Mouse (Mus musculus) T-helper 17 cell (primary cell): ENCODE data around the gene Rcc1l.

Source experiments
- in situ Hi-C, 2 experiments: fragments of 300-600 bp; cut with MboI, MseI; formaldehyde crosslinking; loops; 1 replicate in 1 of 2; 2 replicates in 1 of 2; pipeline ENCODE4 v1.15.1; 2025; ENCODE audit warnings: high pct_unique_total_duplicates in 2 of 2

Rcc1l gene

DNA sequence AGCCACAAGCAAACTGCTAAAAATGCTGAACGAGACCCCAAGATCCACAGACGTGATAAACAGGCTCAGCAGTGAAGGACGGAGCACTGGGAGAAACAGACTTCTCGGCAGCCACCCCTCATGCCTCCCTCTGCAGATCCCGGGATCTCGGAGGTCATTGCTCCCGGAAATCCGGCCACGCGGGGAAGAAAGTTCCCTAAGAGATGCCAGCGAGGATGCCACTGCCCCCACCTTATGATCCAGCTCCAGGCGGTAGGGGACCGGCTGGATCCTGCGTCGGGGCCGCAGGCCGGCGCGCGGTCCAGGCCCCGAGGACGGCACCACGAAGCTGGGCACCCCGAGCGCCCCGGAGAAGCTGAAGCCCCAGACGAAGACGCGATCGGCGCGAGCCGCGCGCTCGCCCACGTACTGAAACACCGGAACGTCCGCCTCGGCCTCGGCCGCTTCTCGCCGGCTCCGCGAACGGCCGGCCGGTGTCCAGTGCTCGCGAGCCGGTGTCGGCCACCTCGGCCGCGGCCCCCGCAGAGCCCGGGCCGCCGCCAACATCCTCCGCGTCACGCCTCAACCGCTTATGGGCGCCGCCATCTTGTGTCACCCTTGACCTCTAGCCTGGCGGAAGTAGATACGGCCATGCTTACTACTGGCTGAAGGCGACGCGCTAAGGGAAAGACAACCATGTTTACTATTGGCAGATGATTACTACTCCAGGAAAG lies at the start of gene Rcc1l:
Gene Rcc1l (minus strand): TSS at position 606 of the 713 bp plus-strand sequence.
- in situ Hi-C loops, result no loop called here

DNA sequence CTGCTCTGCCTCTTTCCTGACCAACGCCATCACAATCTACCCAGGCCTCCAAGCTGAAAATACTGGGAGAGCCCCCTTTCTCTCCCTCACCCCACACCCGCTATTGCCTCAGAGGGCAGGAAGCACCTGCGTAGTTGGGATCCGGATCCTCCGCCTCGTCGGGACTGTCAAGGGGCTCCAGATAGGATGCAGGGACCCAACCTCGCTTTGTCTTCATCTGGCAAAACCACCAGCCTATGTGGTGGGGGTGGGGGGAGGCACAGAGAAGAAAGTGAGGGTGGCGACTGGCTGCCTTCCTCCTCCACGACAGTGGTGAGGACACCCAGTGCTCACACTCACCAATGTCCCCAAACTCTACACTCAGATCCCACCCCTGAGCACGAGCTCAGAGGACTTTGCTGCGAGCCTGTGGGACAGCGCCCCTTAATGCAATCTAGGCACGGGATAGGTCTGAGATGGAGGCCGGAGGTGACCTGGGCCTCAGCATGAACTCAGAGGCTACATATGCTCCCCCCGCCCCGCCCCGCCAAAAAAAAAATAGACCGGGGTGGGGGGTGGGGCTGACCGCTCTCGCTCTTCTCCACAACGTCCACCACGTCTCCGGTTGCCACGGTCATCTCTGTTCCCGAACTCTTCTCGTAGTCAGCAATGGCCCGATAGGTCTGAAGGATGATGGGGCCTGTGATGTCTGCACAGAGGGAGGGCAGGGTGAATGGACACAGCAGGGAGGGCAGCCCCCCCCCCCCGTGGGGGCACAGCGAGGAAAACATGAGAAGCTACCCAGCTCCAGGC lies 48.7 kb upstream of the Rcc1l start:
- in situ Hi-C loops, result no loop called here

- in situ Hi-C loops, result no loop called here
These were observed 45.2 kb upstream of the Rcc1l start for GRCm38 (mm10) chr5:134221708-134222150.

DNA sequence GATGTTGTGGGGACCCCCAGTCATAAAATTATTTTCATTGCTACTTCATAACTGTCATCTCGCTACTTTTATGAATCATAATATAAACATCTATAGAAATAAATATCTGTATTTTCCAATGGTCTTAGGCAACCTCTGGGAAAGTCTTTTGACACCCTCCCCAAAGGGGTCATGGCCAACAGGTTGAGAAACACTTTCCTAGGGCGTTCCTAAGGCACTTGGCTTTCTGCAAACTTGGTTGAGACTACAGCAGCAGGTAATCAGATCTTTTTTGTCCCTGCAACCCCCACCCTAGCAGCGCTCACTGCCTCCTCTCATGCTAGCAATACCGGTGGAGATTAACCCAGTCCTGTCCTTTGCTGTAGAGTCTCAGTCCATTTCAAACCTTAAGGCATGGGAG lies 44.7 kb upstream of the Rcc1l start:
- in situ Hi-C loops, result no loop called here

DNA sequence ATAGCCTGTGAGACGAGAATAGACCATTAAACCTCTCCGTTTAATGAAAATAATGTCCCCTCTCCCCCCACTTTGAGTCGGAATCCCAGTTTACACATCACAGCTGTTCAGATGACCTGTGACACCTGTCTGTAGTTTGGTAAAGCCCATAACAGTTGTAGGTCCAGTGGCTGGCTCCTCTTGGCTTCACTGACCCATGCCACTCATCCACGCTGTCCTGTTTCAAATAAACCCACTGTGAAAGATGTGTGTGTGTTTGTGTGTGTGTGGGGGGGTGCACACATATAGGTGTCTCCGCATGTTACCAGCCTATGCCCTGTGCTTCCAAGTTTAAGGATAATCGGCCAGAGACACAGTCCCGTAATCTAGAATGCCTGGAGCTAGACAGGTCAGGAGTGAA lies 41.3 kb upstream of the Rcc1l start:
- in situ Hi-C loops, result no loop called here

GRCm38 (mm10) chr5:134214021-134214806 lies 37.6 kb upstream of the Rcc1l start:
- in situ Hi-C loops, result no loop called here

DNA sequence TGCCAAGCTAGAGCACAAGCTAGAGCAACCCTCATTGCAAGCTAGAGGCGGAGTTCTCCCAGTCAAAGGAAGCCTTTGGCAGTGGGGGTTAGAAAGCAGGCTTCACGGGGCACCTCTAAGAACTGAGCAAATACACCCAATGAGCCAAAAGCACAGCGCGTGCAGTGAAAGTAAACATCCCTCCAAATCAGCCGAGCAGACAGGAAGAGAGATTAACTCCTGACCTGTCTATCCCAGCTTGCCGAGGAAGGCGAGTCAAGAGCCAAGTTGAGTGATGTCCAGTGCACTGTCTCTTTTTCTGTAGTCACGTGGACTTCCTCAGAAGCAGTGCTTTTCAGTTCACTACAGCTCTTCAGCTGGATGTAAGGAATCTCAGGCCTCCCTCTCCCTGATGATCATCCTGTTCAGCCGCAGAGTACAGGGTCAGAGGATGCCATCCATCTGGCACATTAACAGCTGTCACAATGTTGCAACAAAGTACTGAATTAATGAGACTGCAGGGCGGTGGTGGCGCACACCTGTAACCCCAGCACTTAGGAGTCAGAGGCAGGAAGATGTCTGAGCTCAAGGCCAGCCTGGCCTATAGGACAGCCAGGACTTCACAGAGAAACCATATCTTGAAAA lies 33.5 kb upstream of the Rcc1l start:
- in situ Hi-C loops, result no loop called here

DNA sequence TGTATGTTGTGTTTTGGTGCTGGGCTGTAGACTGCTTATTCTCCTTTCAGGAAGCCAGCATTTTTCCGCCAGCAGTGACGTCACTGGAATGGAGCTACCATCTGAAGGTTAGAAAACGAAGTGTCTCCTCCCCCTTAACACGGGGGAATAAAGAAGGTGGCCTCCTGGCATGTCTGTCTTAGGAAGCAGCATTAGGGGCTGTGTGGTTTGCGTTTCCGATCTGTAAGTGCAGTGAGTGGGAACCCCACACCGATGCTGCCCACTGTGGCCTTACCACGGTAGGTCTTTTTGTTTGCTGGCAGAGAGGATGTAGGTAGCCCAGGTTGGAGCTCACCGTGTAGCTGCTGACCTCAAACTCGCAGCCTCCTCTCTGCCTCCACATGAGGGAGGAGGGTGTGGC lies 30.1 kb upstream of the Rcc1l start:
- in situ Hi-C loops, result no loop called here

DNA sequence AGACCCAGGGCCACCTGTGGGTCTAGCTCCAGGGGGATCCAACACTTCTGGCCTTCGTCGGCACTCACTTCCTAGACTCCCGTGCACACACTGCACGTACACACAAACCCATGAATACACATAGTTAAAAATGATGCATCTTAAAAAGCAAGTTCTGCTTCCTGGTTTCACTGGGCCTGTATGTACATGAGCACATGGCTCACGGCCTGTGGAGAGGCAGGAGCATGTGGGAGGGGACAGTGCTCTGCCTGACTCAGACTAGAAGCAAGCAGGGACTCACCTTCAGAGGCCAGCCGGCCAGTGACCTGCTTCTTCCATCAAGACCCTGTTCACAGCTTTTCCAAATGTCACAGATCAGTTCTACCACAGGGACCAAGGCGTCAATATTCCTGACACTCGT lies 17.1 kb upstream of the Rcc1l start:
- in situ Hi-C loops, result no loop called here

DNA sequence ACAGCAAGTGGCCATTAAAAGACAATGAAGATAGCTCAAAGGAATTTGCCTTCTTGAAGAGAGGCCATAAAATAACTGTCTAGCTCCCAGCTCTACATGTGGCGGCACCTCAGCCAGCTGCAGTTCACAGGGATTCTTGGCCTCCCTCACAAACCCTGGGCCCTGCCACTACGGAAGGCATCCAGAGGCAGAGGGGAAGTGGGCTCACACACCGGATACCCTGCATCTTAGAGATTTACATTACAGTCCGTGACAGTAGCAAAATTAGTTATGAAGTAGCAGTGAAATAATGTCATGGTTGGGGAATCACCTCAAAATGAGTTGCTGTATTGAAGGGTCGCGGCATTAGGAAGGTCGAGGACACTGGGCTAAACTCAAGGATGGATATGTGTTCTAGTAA lies 12.0 kb upstream of the Rcc1l start:
- in situ Hi-C loops, result loop anchor here (5.0 to 10.0 kb wide), 2 partner anchors 154 to 296 kb away; no protein-coding TSS in a partner anchor

DNA sequence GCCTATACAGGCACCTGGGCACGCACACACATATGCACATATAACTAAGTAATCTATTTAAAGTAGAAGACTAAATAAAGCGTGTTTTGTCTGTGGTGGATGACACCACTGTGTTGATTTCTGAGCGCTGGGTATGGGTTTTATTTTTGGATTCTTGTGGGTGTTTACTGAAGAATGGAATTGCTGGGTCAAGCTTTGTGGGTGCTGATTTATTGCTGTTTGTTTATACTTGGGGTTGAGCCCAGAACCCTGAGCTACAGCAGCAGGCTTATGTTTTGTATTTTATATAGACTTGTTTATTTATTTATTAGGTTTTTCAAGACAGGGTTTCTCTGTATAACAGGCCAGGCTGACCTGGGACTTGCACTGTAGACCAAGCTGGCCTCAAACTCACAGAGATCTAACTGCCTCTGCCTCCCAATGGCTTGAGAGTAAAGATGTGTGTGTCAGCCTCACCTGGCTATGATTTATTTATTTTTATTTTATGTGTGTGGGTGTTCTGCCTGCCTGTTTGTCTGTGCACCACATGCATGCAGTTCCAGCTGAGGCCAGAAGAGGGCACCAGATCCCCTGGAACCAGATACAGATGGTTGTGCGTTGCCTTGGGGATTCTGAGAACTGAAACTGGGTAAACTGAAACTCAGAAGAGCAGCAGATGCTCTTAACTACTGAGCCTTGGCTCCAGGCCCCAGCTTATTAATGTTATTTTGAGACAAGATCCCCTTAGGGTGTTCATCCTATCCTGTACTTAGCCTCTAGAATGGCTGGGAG lies 10.6 kb upstream of the Rcc1l start:
- in situ Hi-C loops, result loop anchor here (5.0 to 10.0 kb wide), 2 partner anchors 155 to 298 kb away; no protein-coding TSS in a partner anchor

- in situ Hi-C loops, result loop anchor here (5.0 to 10.0 kb wide), 2 partner anchors 156 to 299 kb away; no protein-coding TSS in a partner anchor
These were observed 9.5 kb upstream of the Rcc1l start for GRCm38 (mm10) chr5:134186059-134186458.

DNA sequence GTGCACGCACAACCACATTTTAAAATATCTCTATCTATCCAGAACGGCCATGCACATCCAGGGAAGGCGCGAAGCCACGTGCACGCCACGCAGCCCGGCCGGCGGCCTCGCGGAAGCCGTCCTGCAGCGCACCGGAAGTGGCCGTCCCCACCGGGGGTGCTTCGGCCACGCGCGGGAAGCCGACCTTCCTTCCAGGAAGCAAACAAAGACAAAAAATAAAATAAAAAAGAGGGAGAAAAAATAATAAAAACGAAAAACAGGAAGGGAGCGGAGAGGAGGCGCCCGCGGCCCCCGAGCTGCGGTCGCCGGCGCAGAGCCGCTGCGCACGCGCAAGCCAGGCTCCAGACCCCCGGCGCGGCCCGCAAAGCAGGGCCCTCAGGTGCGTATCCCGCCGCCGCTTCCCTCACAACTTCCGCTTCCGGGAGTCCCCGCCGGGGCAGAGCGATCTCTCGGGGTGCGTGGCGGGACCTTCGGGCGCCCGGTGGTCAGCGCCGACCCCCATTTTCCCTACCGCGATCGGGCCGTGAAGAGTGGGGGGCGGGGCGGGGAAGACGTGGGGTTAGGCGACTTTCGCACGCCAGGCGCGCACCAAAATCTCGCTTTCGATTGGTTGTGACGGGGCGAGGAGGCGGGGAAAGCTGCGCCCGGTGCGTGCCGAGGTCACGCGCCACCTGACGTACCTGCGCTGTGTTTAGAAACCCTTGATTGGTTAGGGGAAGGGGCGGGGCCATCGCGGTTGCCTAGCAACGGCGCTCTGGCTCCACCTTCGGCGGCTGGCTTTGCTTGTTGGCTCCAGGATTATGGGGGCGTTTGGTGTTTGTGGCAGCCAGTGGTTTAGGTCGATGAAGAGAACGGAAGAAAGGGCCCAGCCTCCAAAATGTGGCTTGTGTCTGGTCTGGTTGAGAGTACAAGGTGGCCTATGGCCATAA lies 7.6 kb upstream of the Rcc1l start, which contains the start of gene Gtf2ird2:
Gene Gtf2ird2 (plus strand): TSS at position 140 of the 929 bp plus-strand sequence.
- in situ Hi-C loops, result loop anchor here (5.0 to 10.0 kb wide), 3 partner anchors 68 to 303 kb away; no protein-coding TSS in a partner anchor

DNA sequence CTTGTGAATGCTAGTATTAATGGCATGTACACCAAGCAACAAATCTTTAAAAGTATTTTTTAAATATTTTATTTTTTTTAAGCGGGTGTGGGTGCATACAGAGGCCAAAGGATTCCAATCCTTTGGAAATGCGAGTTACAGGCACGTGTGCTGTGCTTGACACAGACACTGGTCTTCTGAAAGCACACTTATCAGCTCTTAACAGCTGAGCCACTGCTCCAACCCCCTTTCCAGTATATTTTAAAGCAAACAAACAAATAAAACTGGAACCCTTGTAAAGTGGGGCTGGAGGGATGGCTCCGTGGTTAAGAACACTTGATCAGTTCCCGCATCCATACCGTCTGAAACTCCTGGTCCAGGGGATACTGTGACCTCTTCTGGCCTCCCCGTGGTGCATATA lies 6.6 kb upstream of the Rcc1l start:
- in situ Hi-C loops, result loop anchor here (5.0 to 10.0 kb wide), 3 partner anchors 69 to 304 kb away; no protein-coding TSS in a partner anchor

GRCm38 (mm10) chr5:134182735-134183134 lies 6.2 kb upstream of the Rcc1l start:
- in situ Hi-C loops, result loop anchor here (5.0 to 10.0 kb wide), 3 partner anchors 70 to 305 kb away; no protein-coding TSS in a partner anchor

DNA sequence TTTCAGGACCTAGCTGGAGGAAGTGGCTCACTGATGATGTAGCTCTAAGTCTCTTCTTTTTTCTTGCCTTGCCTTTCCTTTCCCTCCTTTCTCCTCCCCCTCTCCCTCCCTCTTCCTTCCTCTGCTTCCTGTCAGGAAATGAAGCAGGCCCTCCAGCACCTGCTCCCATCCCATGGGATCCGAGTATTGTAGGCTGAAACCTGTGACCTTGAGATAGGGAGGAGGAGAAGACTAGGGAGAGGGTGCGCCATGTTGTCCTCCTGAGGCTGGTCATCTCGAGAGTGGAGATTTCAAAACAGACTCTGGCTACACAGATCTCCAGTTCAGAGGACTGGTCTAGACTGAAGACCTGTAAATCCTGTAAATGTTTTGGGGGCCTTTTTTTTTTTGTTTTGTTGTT lies 5.6 kb upstream of the Rcc1l start:
- in situ Hi-C loops, result loop anchor here (5.0 to 10.0 kb wide), 3 partner anchors 70 to 305 kb away; no protein-coding TSS in a partner anchor

GRCm38 (mm10) chr5:134179871-134180270 lies 3.3 kb upstream of the Rcc1l start:
- in situ Hi-C loops, result loop anchor here (5.0 to 10.0 kb wide), 3 partner anchors 72 to 307 kb away; no protein-coding TSS in a partner anchor

DNA sequence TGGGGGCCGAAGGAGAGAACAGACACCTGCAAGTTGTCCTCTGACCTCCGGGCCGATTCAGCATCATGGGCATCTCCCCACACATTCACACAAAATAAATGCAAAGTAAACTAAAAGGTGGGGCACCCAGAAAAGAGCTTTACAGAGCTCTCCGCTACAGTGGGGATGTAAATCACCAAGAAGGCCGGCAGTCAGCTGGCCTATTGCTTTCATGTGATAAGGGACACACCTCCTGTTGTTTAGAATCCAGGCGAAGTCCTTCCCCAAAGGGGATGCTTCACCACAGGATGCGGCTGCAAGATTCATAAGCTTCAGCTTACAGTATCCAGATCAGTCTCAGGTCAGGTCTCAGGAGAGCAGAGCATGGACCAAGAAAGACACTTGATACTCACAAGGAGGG lies 2.0 kb upstream of the Rcc1l start:
- in situ Hi-C loops, result no loop called here

DNA sequence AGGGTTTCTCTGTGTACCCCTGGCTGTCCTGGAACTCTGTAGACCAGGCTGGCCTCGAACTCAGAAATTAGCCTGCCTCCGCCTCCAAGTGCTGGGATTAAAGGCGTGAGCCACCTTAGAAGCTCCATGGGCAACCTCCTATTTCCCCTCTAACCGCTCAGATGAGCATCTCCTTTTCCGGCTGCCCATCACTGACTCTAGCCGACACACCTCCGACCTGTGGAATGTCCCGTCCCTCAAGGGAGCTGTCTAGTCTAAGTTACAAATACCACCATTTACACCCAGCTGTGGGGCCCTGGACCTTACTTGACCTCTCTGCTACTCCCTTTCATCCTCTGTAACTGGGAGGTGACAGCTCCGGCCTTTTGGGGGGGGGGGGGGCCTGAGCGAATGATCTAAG lies 878 bp downstream of the Rcc1l start:
- in situ Hi-C loops, result no loop called here
